Mouse (Mus musculus) olfactory bulb, adult 2 months (tissue): ENCODE measurements around the gene Rab15.
"Not testable (repeated sequence)": the region's sequence is repeated elsewhere in the genome, so short reads cannot be mapped to it uniquely, and the experiment has no call there.

Experiments used
- CTCF ChIP-seq: fragments of 200-500 bp; IDR thresholded peaks from 2 replicates; pipeline ENCODE4 v1.5.1; 2012; ENCODE audit warnings: low read depth, mild to moderate bottlenecking, low read length, moderate library complexity; ENCODE audit not compliant: insufficient read depth
- POLR2A ChIP-seq: fragments of 200-500 bp; IDR thresholded peaks from 2 replicates; pipeline ENCODE4 v1.6.1; 2012; ENCODE audit warnings: mild to moderate bottlenecking, low read depth, low read length, moderate library complexity; ENCODE audit not compliant: insufficient read depth

DNA sequence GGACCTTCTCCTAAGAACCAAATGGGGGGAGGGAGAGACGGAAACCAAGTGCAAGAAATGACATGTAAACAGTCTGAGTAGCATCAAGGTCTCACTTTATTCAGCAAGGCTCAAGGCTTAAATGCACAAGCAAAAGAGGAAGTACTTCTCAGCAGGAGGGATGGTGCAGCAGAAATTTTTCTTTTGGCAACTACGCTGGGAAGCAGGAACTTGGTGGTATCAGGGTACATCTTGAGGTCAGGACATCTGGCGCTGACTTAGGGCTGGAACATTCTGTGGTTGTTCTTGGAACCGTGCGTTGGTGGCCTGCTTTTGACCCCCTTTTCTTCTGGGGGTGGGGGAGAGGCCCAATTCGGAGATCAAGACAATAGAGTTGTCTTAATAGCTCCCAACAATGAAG, 36.1 kb upstream of the Rab15 start:
- TF ChIP-seq CTCF, POLR2A: not testable (repeated sequence)
